In genomic region chr11:116131349-116132170, GRCm38 (mm10) we compare ENCODE assay signal across 7 mouse cellular contexts. TPM values are rescaled to one million over a fixed set of nuclear protein-coding genes. Genes with fewer than 3 reads are reported as not detected.
DNase-seq lines count a peak whose midpoint lies in the region; ATAC-seq lines count a peak whose summit lies in the region.

No protein-coding gene starts in this region.

- peaks cover 40% of the 10 kb centered on the region for H3K36me3 ChIP-seq in lung, embryonic 15.5 days
- peaks cover 53% of the 10 kb centered on the region for H3K36me3 ChIP-seq in forebrain, embryonic 10.5 days (replicated peaks)
- peaks cover 45% of the 10 kb centered on the region for H3K36me3 ChIP-seq in limb, embryonic 13.5 days
- peaks cover 21% of the 10 kb centered on the region; the same call in 1 of the 2 replicates for H3K36me3 ChIP-seq in stomach, embryonic 14.5 days (ENCODE audit: control insufficient read depth, insufficient read depth, low read length)

- H3K27ac ChIP-seq in lung, embryonic 15.5 days: peak overlapping the region; percentile 96
- H3K27ac ChIP-seq in forebrain, embryonic 10.5 days: peak overlapping the region; percentile 90
- peak overlapping the region; percentile 88; the same call in 1 of the 2 replicates for H3K27ac ChIP-seq in limb, embryonic 13.5 days
- H3K27ac ChIP-seq in stomach, embryonic 14.5 days (ENCODE audit: low read length): peak overlapping the region; percentile 92

- no peak for DNase-seq in lung, postnatal 36 days
- DNase-seq in forebrain, embryonic 10.5 days (ENCODE audit: extremely low spot score, low spot score): no peak
- DNase-seq in ovary, postnatal 36 days (ENCODE audit: low spot score): no peak
- no peak for DNase-seq in layer of hippocampus, adult 8-10 months (ENCODE audit: low spot score in 2 of 2)

- no peaks in the 10 kb centered on the region for H3K9me3 ChIP-seq in lung, embryonic 15.5 days
- no peaks in the 10 kb centered on the region for H3K9me3 ChIP-seq in forebrain, embryonic 10.5 days
- H3K9me3 ChIP-seq in limb, embryonic 13.5 days: no peaks in the 10 kb centered on the region
- no peaks in the 10 kb centered on the region for H3K9me3 ChIP-seq in stomach, embryonic 14.5 days (ENCODE audit: control insufficient read depth, low read depth, low read length)

- peak overlapping the region; percentile 74 for H3K9ac ChIP-seq in lung, embryonic 15.5 days
- H3K9ac ChIP-seq in limb, embryonic 13.5 days: peak overlapping the region; percentile 81
- peak overlapping the region; percentile 60 for H3K9ac ChIP-seq in stomach, embryonic 14.5 days (replicated peaks; ENCODE audit: low read depth, low read length)

- ATAC-seq in lung, embryonic 15.5 days (ENCODE audit: borderline replicate concordance, extremely low read depth, low FRiP score, low TSS enrichment): no peak
- no peak for ATAC-seq in limb, embryonic 13.5 days (ENCODE audit: low FRiP score, low read depth)
- no peak for ATAC-seq in stomach, embryonic 14.5 days (ENCODE audit: insufficient number of reproducible peaks, insufficient read depth, low FRiP score, low read depth)

- 76% methylated on average over 15 of the region's 15 CpGs for WGBS in lung, embryonic 15.5 days
- 87% methylated on average over 15 of the region's 15 CpGs for WGBS in forebrain, embryonic 10.5 days
- 80% methylated on average over 15 of the region's 15 CpGs for WGBS in limb, embryonic 13.5 days
- WGBS in stomach, embryonic 14.5 days: 81% methylated on average over 15 of the region's 15 CpGs

- H3K4me2 ChIP-seq in lung, embryonic 15.5 days: peak overlapping the region; percentile 67
- H3K4me2 ChIP-seq in limb, embryonic 13.5 days (replicated peaks): peak overlapping the region; percentile 76
- H3K4me2 ChIP-seq in stomach, embryonic 14.5 days (replicated peaks; ENCODE audit: low read depth, low read length): peak overlapping the region; percentile 62

- peaks cover 38% of the 10 kb centered on the region for H3K4me1 ChIP-seq in lung, embryonic 15.5 days
- peaks cover 47% of the 10 kb centered on the region for H3K4me1 ChIP-seq in forebrain, embryonic 10.5 days
- H3K4me1 ChIP-seq in limb, embryonic 13.5 days: peaks cover 44% of the 10 kb centered on the region
- peaks cover 25% of the 10 kb centered on the region for H3K4me1 ChIP-seq in stomach, embryonic 14.5 days (ENCODE audit: control insufficient read depth, insufficient read depth, low read length)

- no peaks in the 10 kb centered on the region for H3K27me3 ChIP-seq in lung, embryonic 15.5 days
- peaks cover 29% of the 10 kb centered on the region for H3K27me3 ChIP-seq in forebrain, embryonic 10.5 days (ENCODE audit: poor library complexity, severe bottlenecking)
- H3K27me3 ChIP-seq in limb, embryonic 13.5 days: no peaks in the 10 kb centered on the region
- H3K27me3 ChIP-seq in stomach, embryonic 14.5 days (ENCODE audit: control insufficient read depth, insufficient read depth, low read length): no peaks in the 10 kb centered on the region

- H3K4me3 ChIP-seq in lung, embryonic 15.5 days: peak overlapping the region; percentile 59
- peak overlapping the region; percentile 66 for H3K4me3 ChIP-seq in forebrain, embryonic 10.5 days
- H3K4me3 ChIP-seq in limb, embryonic 13.5 days: peak overlapping the region; percentile 63
- H3K4me3 ChIP-seq in stomach, embryonic 14.5 days (ENCODE audit: low read depth, low read length): peak overlapping the region; percentile 55; the same call in 1 of the 2 replicates

RNA-seq across cellular contexts. Expression of gene Trim65, which starts 0.6 kb away (rescaled TPM):
- 3.7 and 4.3 TPM in 2 replicates for polyA plus RNA-seq in lung, embryonic 15.5 days (2015; fragmentation: Nextera tagmentation; extraction: Ambion mirVana)
- polyA plus RNA-seq in forebrain, embryonic 10.5 days (2016; fragmentation: Nextera tagmentation; extraction: Ambion mirVana): 1.7 TPM in 2 replicates
- 2.3 and 3.2 TPM in 2 replicates for polyA plus RNA-seq in limb, embryonic 13.5 days (2015; fragmentation: Nextera tagmentation; extraction: Ambion mirVana)
- polyA plus RNA-seq in stomach, embryonic 14.5 days (2014; fragmentation: Nextera tagmentation; extraction: Ambion mirVana): 5.0 and 6.4 TPM in 2 replicates
- 1 to 10 TPM; 7.2 to 10.0 (median 7.9) TPM for total RNA-seq in layer of hippocampus, adult 8-10 months (2022)

RNA-seq across cellular contexts. Expression of gene Trim47, which starts 4.5 kb away (rescaled TPM):
- 24.9 and 25.9 TPM in 2 replicates for polyA plus RNA-seq in lung, embryonic 15.5 days (2015; fragmentation: Nextera tagmentation; extraction: Ambion mirVana)
- 2.1 and 2.4 TPM in 2 replicates for polyA plus RNA-seq in forebrain, embryonic 10.5 days (2016; fragmentation: Nextera tagmentation; extraction: Ambion mirVana)
- 15.7 and 15.9 TPM in 2 replicates for polyA plus RNA-seq in limb, embryonic 13.5 days (2015; fragmentation: Nextera tagmentation; extraction: Ambion mirVana)
- polyA plus RNA-seq in stomach, embryonic 14.5 days (2014; fragmentation: Nextera tagmentation; extraction: Ambion mirVana): 12.2 and 17.3 TPM in 2 replicates
- 10 to 100 TPM in 1 of 4 experiments, 1 to 10 TPM in 3; 5.0 to 13.0 (median 8.2) TPM for total RNA-seq in layer of hippocampus, adult 8-10 months (2022)

RNA-seq across cellular contexts. Expression of gene Mrpl38, which starts 7.1 kb away (rescaled TPM):
- polyA plus RNA-seq in lung, embryonic 15.5 days (2015; fragmentation: Nextera tagmentation; extraction: Ambion mirVana): 89.5 and 94.7 TPM in 2 replicates
- 112 and 114 TPM in 2 replicates for polyA plus RNA-seq in forebrain, embryonic 10.5 days (2016; fragmentation: Nextera tagmentation; extraction: Ambion mirVana)
- 86.0 and 86.3 TPM in 2 replicates for polyA plus RNA-seq in limb, embryonic 13.5 days (2015; fragmentation: Nextera tagmentation; extraction: Ambion mirVana)
- 93.9 and 94.2 TPM in 2 replicates for polyA plus RNA-seq in stomach, embryonic 14.5 days (2014; fragmentation: Nextera tagmentation; extraction: Ambion mirVana)
- total RNA-seq in layer of hippocampus, adult 8-10 months (2022): 10 to 100 TPM; 56.1 to 66.6 (median 62.8) TPM

RNA-seq across cellular contexts. Expression of gene Fbf1, which starts 36.4 kb away (rescaled TPM):
- 29.7 and 35.9 TPM in 2 replicates for polyA plus RNA-seq in lung, embryonic 15.5 days (2015; fragmentation: Nextera tagmentation; extraction: Ambion mirVana)
- 63.5 and 67.7 TPM in 2 replicates for polyA plus RNA-seq in forebrain, embryonic 10.5 days (2016; fragmentation: Nextera tagmentation; extraction: Ambion mirVana)
- 48.6 and 48.9 TPM in 2 replicates for polyA plus RNA-seq in limb, embryonic 13.5 days (2015; fragmentation: Nextera tagmentation; extraction: Ambion mirVana)
- 29.3 and 30.2 TPM in 2 replicates for polyA plus RNA-seq in stomach, embryonic 14.5 days (2014; fragmentation: Nextera tagmentation; extraction: Ambion mirVana)
- 100 to 1,000 TPM in 1 of 4 experiments, 10 to 100 TPM in 3; 73.7 to 111 (median 92.3) TPM for total RNA-seq in layer of hippocampus, adult 8-10 months (2022)

RNA-seq across cellular contexts. Expression of gene Wbp2, which starts 44.8 kb away (rescaled TPM):
- 58.0 and 67.9 TPM in 2 replicates for polyA plus RNA-seq in lung, embryonic 15.5 days (2015; fragmentation: Nextera tagmentation; extraction: Ambion mirVana)
- polyA plus RNA-seq in forebrain, embryonic 10.5 days (2016; fragmentation: Nextera tagmentation; extraction: Ambion mirVana): 71.0 and 73.6 TPM in 2 replicates
- 43.1 and 47.9 TPM in 2 replicates for polyA plus RNA-seq in limb, embryonic 13.5 days (2015; fragmentation: Nextera tagmentation; extraction: Ambion mirVana)
- polyA plus RNA-seq in stomach, embryonic 14.5 days (2014; fragmentation: Nextera tagmentation; extraction: Ambion mirVana): 74.0 and 82.4 TPM in 2 replicates
- 100 to 1,000 TPM; 387 to 440 (median 429) TPM for total RNA-seq in layer of hippocampus, adult 8-10 months (2022)
